Mouse (Mus musculus) embryonic facial prominence, embryonic 13.5 days (tissue): Measurements from ENCODE around the gene 9030025P20Rik. TPM values are rescaled to one million over a fixed set of nuclear protein-coding genes. Genes with fewer than 3 reads are reported as not detected.
"Not testable (repeated sequence)": the region's sequence is repeated elsewhere in the genome, so short reads cannot be mapped to it uniquely, and the experiment has no call there.

Experiments used
- ATAC-seq: fragments of 200-750 bp; cut with Nextera tagmentation; 2 replicates; pipeline ENCODE4 v1.8.0; 2017; ENCODE audit warnings: low read depth; ENCODE audit not compliant: insufficient number of reproducible peaks, insufficient read depth, low FRiP score, low TSS enrichment
- H3K27ac ChIP-seq: fragments of 300-500 bp; sonication (generic); 2 replicates; pipeline ENCODE4 v1.5.1; 2015; ENCODE audit warnings: moderate library complexity, mild to moderate bottlenecking, inconsistent platforms
- H3K27me3 ChIP-seq: fragments of 300-500 bp; sonication (generic); 2 replicates; pipeline ENCODE4 v1.6.1; 2015; ENCODE audit warnings: mild to moderate bottlenecking, inconsistent platforms
- H3K36me3 ChIP-seq: fragments of 300-500 bp; sonication (generic); 2 replicates; pipeline ENCODE4 v1.6.1; 2015; ENCODE audit warnings: mild to moderate bottlenecking, inconsistent platforms
- H3K4me1 ChIP-seq: fragments of 300-500 bp; sonication (generic); 2 replicates; pipeline ENCODE4 v1.6.1; 2015; ENCODE audit warnings: inconsistent platforms
- H3K4me2 ChIP-seq: fragments of 300-500 bp; sonication (generic); 2 replicates; pipeline ENCODE4 v1.6.1; 2015; ENCODE audit warnings: moderate library complexity, mild to moderate bottlenecking, inconsistent platforms
- H3K4me3 ChIP-seq: fragments of 300-500 bp; sonication (generic); 2 replicates; pipeline ENCODE4 v1.5.1; 2015; ENCODE audit warnings: mild to moderate bottlenecking, inconsistent platforms
- H3K9ac ChIP-seq: fragments of 300-500 bp; sonication (generic); 2 replicates; pipeline ENCODE4 v1.6.1; 2015; ENCODE audit warnings: mild to moderate bottlenecking, inconsistent platforms
- H3K9me3 ChIP-seq: fragments of 300-500 bp; sonication (generic); 2 replicates; pipeline ENCODE4 v1.6.1; 2016; ENCODE audit warnings: inconsistent platforms
- WGBS: fragments of 180-500 bp; shearing (Covaris S2); methylation state at CpG from one replicate; pipeline ENCODE4 v1.1.7; 2015; ENCODE audit warnings: mixed read lengths; 5-methylcytosine and 5-hydroxymethylcytosine counted together
- polyA plus RNA-seq: library from polyadenylated mRNA; unstranded; fragments of >200 nt; fragmentation: Nextera tagmentation; extraction: Ambion mirVana; gene quantifications from 2 replicates; pipeline ENCODE4 v1.2.1, GENCODE M21; 2015

The 9030025P20Rik gene
- polyA plus RNA-seq, 1 experiment from 2014 or later: 11.3 TPM

DNA sequence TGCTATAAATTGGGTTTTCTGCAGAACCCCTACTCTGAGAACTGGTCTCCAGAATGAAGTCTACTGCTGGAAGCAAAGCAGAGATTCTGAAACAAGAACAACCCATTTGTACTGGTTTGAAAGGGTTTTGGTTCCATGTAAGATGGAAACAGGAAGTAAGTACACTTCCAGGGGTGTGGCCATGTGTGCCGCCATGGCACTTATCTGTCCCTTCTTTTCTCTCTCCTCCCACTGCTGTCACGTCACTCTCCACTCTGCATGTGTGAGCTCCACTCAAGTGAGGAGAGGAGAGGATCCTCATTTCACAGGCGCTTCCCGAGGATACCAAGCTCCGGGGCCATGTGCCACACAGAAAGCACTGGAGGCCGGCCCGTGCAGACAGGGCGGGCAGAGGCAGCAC, 24.8 kb upstream of the 9030025P20Rik start:
- H3K27me3 ChIP-seq: no peaks in the 10 kb centered on the region
- peaks cover 60% of the 10 kb centered on the region for H3K36me3 ChIP-seq
- 88% methylated on average over 8 of the region's 8 CpGs for WGBS
- no peak overlapping the region for H3K4me3 ChIP-seq
- no peak for ATAC-seq
- H3K9ac ChIP-seq: no peak overlapping the region
- H3K27ac ChIP-seq: no peak overlapping the region
- H3K4me1 ChIP-seq: 0 out of 2 replicates have a peak, but pooled peaks cover under 1% of the 10 kb centered on the region
- H3K9me3 ChIP-seq: no peaks in the 10 kb centered on the region
- H3K4me2 ChIP-seq: no peak overlapping the region

DNA sequence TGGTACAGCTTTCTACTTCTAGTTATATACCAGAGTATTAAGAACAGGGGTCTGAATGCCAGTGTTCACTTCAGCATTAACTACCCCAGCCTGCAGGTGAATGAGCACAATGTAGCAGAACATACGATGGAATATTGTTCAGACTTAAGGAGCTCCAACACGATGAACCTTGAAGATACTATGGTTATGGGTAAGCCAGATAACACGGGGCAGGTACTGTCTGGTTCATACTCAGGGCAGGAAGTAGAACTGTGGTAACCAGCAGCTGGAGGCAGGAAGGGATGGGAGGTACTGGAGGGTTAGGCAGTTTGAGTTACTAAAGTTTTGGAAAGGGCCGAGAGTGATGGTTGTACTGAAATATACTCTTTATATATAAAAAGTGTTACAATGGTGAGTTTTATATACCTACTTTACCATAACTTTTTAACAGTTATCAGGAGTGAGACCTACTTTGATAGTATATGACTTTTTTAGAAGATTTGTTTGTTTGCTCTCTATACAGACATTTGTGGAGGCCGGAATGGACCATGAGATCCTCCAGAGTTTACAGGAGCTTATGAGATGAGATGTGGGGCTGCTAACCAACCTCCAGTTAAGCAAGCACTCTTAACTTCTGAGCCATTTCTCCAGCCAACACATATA, 19.5 kb upstream of the 9030025P20Rik start:
- Histone ChIP-seq H3K9me3 (no peaks in the 10 kb centered on the region), H3K4me3 (no peak overlapping the region), H3K4me1 (peaks cover 11% of the 10 kb centered on the region), H3K9ac (no peak overlapping the region), H3K27me3 (no peaks in the 10 kb centered on the region), H3K36me3 (peaks cover 21% of the 10 kb centered on the region), H3K27ac (no peak overlapping the region), H3K4me2 (no peak overlapping the region)
- WGBS: 88% methylated on average over 5 of the region's 5 CpGs
- no peak for ATAC-seq

DNA sequence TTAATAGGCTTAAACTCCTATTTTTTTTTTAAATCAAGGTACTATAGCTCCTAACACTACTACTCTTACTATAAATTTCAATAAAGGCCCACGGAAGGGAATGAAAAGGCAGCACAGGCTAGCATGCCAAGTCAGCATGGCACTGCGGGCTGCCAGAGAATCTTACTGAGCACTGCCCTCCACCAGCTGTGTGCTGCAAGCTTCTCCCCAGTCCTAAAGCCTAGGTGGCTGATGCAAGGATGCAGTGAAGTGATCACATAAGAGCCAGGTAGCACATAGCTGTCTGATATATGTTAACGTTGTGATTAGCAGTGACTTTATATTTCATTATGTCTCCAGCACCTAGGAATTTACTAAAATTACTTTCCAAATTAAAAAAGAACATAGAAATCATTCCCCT, 18.3 kb upstream of the 9030025P20Rik start:
- no peak for ATAC-seq
- H3K27ac ChIP-seq: no peak overlapping the region
- H3K4me3 ChIP-seq: peak overlapping the region; percentile 39
- H3K4me2 ChIP-seq: peak overlapping the region; percentile 91
- no peaks in the 10 kb centered on the region for H3K9me3 ChIP-seq
- H3K27me3 ChIP-seq: no peaks in the 10 kb centered on the region
- peak overlapping the region; percentile 61; the same call in 1 of the 2 replicates for H3K9ac ChIP-seq
- H3K4me1 ChIP-seq: peaks cover 11% of the 10 kb centered on the region
- 29% methylated on average over 3 of the region's 3 CpGs for WGBS
- H3K36me3 ChIP-seq: peaks cover 11% of the 10 kb centered on the region

DNA sequence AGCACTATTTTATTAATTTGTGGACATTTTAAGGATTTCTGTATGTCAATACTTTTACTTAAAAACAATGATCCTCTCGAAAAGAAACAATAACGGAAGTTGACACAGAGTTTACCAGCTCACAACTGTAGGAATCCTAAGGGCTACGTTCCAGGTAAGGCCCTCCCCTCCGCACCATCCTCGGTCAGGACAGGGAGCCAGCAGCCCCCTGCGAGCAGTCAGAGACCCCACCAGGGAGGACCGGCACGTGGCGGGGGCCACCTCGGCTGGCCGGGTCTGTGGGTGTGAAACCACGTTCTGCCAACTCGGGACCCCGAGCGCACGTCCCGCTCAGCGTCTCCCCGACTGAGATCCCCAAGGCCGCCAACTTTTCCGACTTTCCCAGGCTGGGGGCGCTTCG, 17.7 kb upstream of the 9030025P20Rik start:
- WGBS: 1% methylated on average over 19 of the region's 23 CpGs
- peaks cover 11% of the 10 kb centered on the region for H3K36me3 ChIP-seq
- peaks cover 11% of the 10 kb centered on the region for H3K4me1 ChIP-seq
- no peak overlapping the region for H3K27ac ChIP-seq
- ATAC-seq: 0 out of 2 replicates have a peak, but pooled peaks have one; percentile 9
- H3K27me3 ChIP-seq: no peaks in the 10 kb centered on the region
- H3K4me2 ChIP-seq: peak overlapping the region; percentile 91
- no peaks in the 10 kb centered on the region for H3K9me3 ChIP-seq
- peak overlapping the region; percentile 83 for H3K9ac ChIP-seq
- peak overlapping the region; percentile 68 for H3K4me3 ChIP-seq

DNA sequence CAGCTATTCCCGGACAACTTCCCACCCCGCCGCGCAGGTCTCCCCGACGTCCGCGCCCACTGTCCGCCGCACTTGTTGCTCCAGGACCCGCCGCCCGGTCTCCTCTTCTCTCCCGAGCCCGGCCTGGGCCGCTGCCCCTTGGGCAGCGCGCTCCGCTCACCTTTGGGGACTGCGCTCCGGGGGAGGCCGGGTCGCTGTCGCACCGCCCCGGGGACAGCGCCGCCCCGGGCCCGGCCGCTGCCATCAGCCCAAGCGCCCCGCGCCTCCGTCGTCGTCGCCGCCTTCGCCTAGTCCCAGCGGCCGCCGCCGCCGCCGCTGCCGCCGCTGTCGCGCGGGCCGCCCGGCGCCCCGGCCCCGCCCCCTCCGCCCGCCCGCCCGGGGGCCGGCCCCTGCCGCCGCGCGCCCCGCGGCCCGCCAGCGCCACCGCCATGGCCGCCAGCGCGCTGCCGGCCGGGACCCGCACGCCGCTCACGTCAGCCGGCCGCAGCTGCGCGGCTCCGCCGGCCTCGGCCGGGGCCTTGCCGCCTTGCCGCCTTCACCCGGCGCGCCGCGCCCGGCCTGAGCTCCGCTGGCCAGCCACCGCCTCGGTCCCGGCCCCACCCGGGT, 17.2 kb upstream of the 9030025P20Rik start, which contains the start of gene Phf10:
Phf10 (minus strand) TSS at position 323 of the 606 bp plus-strand sequence.
- Histone ChIP-seq H3K27ac (peak within 1 kb of the TSS; percentile 66; the same call in 1 of the 2 replicates), H3K4me1 (peaks cover 11% of the 10 kb centered on the region)
- not testable (repeated sequence) for H3K27me3 ChIP-seq

DNA sequence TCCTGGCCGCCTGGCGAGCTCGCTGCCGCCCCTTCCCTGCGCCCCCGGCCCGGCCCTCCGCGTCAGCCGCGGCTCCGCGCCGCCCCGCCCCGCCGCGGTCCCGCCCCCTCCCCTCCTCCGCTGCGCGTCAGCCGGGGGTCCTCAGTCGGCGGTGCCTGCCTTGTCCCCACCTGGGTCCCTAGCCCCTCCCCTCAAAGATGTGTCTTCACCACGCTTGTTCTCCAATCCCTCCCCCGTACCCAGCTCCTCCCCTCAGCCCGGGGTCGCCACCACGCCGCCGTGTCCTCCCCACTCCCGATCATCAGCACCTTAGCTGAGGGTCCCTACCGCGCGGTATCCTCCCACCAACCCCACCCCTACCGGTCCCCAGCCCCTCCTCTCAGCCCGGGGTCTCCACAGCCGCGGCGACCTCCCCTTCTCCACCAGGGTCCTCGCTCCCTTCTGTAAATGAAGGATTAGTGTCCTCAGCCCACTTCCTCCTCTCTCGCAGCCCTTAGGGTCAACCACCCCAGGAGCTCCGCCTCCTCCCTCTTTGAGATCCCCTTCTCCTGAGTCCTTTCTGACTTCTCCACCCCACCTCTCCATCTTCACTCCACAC, 16.6 kb upstream of the 9030025P20Rik start:
- H3K9me3 ChIP-seq, H3K27ac ChIP-seq, H3K4me2 ChIP-seq, H3K27me3 ChIP-seq, H3K9ac ChIP-seq, H3K4me3 ChIP-seq: not testable (repeated sequence)
- ATAC-seq: peak; percentile 90
- no CpG with 5 or more reads among the region's 44 CpGs for WGBS
- peaks cover 11% of the 10 kb centered on the region for H3K4me1 ChIP-seq
- peaks cover 11% of the 10 kb centered on the region for H3K36me3 ChIP-seq

More for the DNA sequence above, 17.2 kb upstream of the 9030025P20Rik start, which contains the start of gene Phf10:
- WGBS: under 1% methylated on average over 47 of the region's 100 CpGs
- peaks cover 11% of the 10 kb centered on the region for H3K36me3 ChIP-seq
- H3K9me3 ChIP-seq: not testable (repeated sequence)
- peak; percentile 71; the same call in 1 of the 2 replicates for ATAC-seq
- H3K9ac ChIP-seq: peak within 1 kb of the TSS; percentile 83
- H3K4me2 ChIP-seq: peak within 1 kb of the TSS; percentile 91
- peak within 1 kb of the TSS; percentile 68 for H3K4me3 ChIP-seq

DNA sequence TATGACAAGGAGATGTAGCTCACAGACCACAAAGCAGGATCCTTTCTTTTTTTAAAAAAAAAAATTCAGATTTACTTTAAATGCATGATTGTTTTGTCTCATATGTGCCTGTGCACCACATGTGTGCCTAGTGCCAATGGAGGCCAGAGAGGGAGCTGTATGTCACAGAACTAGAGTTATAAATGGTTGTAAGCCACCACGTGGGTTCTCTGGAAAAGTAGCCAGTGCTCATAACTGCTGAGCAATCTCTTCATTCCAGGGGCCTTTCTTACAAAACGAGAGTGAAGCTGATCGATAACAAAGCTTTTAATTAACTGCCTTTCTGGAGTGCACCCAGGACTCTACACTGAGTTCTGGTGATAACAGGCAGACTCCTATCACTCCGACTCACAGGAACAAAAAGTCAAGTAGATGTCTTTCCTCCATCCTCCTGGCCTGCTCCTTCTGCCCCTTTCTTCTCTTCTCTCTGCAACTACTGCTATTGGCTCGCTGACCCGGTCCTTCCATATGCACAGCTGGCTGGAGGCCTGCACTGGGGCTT, 9.8 kb upstream of the 9030025P20Rik start:
- not testable (repeated sequence) for H3K36me3 ChIP-seq, H3K27me3 ChIP-seq, H3K9ac ChIP-seq, H3K4me1 ChIP-seq, ATAC-seq, H3K27ac ChIP-seq, H3K4me3 ChIP-seq, H3K9me3 ChIP-seq, H3K4me2 ChIP-seq
- WGBS: no CpG with 5 or more reads among the region's 6 CpGs

DNA sequence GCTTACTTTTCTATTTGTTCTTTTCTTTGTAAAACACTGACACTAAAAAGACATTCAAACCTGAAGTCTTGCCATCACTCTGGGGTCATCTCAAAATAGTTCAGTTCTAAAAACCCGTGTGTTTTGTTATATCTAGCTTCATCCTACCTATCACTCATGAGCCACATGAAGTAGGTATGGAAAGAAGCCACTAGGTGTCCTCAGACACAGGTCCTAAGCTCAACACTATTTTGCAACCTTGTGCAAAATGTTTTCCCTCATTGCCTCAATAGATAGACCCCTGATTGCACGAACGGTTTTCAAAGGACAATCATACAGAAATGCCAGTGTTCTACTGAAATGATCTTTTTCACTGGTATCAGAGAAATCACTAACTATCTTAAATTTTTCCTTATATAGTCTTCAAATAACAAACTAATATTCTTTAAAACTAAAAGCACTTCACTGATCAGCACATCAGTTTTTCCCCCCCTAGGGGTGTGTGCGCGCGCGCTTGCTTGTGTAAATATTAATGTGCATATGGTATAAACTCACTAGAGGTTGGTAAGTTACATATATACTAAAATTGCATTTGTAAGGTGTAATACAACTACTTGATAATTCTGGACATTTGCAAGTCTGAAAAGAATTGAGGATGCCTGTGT, 428 bp upstream of the 9030025P20Rik start:
- not testable (repeated sequence) for H3K27me3 ChIP-seq, ATAC-seq, H3K9ac ChIP-seq, H3K36me3 ChIP-seq, H3K27ac ChIP-seq, H3K4me1 ChIP-seq, H3K9me3 ChIP-seq
- peak overlapping the region; percentile 41 for H3K4me2 ChIP-seq
- WGBS: 4% methylated on average over 4 of the region's 7 CpGs
- H3K4me3 ChIP-seq: 0 out of 2 replicates have a peak overlapping the region, but pooled peaks have one; percentile 20

DNA sequence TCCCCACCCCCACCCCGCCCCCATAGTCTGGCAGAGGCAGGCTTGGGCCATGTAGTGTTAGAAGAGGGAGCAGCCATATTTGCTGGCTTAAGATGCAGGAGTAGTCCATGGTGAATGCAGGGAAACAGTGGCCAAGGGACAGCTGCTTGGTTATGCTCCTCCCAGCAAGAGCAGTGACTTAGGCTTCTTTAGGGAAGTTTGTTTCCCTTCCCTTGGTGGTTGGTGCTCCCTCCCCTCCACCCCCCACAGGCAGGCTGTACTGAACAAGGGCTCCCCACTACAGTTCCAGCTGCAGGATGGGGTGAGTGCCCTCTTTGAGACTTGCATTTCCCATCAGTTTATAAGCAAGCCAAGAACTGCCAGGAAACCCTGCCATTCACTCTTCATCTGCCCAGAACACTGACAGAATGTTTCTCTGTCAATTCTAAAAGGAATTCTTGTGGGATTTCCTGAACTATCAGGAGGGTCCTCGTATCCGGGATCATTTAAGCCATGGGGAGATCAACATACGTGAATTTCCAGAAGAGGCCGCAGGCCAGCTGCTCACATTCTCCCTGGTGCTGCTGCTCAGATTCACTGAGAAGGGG, 11.9 kb downstream of the 9030025P20Rik start:
- not testable (repeated sequence) for H3K27ac ChIP-seq, H3K9me3 ChIP-seq, H3K36me3 ChIP-seq, H3K4me1 ChIP-seq, ATAC-seq, H3K4me2 ChIP-seq, H3K27me3 ChIP-seq, H3K4me3 ChIP-seq, H3K9ac ChIP-seq
- 77% methylated on average over 4 of the region's 5 CpGs for WGBS

DNA sequence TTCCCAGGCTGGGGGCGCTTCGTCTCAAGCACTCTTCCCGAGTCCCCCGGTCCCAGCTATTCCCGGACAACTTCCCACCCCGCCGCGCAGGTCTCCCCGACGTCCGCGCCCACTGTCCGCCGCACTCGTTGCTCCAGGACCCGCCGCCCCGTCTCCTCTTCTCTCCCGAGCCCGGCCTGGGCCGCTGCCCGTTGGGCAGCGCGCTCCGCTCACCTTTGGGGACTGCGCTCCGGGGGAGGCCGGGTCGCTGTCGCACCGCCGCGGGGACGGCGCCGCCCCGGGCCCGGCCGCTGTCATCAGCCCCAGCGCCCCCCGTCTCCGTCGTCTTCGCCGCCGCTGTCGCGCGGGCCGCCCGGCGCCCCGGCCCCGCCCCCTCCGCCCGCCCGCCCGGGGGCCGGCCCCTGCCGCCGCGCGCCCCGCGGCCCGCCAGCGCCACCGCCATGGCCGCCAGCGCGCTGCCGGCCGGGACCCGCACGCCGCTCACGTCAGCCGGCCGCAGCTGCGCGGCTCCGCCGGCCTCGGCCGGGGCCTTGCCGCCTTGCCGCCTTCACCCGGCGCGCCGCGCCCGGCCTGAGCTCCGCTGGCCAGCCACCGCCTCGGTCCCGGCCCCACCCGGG, 14.4 kb downstream of the 9030025P20Rik start:
- not testable (repeated sequence) for H3K4me1 ChIP-seq, H3K27me3 ChIP-seq, H3K9ac ChIP-seq, H3K36me3 ChIP-seq, H3K4me3 ChIP-seq, H3K4me2 ChIP-seq, H3K27ac ChIP-seq, H3K9me3 ChIP-seq
- no CpG with 5 or more reads among the region's 98 CpGs for WGBS
- peak; percentile 63 for ATAC-seq
